Mouse (Mus musculus): ENCODE measurements around the gene Tm9sf2. TPM values are rescaled to one million over a fixed set of nuclear protein-coding genes. Genes with fewer than 3 reads are reported as not detected.

The Tm9sf2 gene
- 157 and 174 TPM in 2 replicates for total RNA-seq (2014; rRNA removed)
- polyA plus RNA-seq (2012; rRNA removed) = 132 and 152 TPM in 2 replicates

GRCm38 (mm10) chr14:122106822-122107468 lies at the start of gene Tm9sf2:
Gene Tm9sf2, plus strand, starts transcription at chr14:122107038.
- peak; percentile 80 for DNase-seq (ENCODE audit: extremely low read depth, low read depth, low spot score)
- H3K4me3 ChIP-seq (ENCODE audit: insufficient read depth, low read depth, low read length) = peak within 1 kb of the TSS; percentile 100
- peak within 1 kb of the TSS; percentile 99 for H3K27ac ChIP-seq (replicated peaks; ENCODE audit: insufficient read depth, low read depth, low read length)
- H3K4me1 ChIP-seq (ENCODE audit: control insufficient read depth, insufficient read depth, low read length) = peaks cover 16% of the 10 kb centered on the region
- no peaks in the 10 kb centered on the region for H3K27me3 ChIP-seq (ENCODE audit: control insufficient read depth, insufficient read depth, low read length)
- H3K79me2 ChIP-seq (ENCODE audit: control insufficient read depth, insufficient read depth, low read length) = peaks cover 25% of the 10 kb centered on the region
- TF ChIP-seq POLR2A (IDR thresholded peaks at IDR 0.05; ENCODE audit: extremely low read depth, insufficient read depth, low read length) (peak; percentile 91), CTCF (IDR thresholded peaks at IDR 0.05; ENCODE audit: low read depth, low read length) (no peak)
- no peaks in the 10 kb centered on the region; the same call in 1 of the 2 replicates for H3K36me3 ChIP-seq (ENCODE audit: control insufficient read depth, insufficient read depth, low read length)
- H3K9ac ChIP-seq (ENCODE audit: low read depth, low read length) = peak within 1 kb of the TSS; percentile 100
- WGBS = under 1% methylated on average over 76 of the region's 76 CpGs

DNA sequence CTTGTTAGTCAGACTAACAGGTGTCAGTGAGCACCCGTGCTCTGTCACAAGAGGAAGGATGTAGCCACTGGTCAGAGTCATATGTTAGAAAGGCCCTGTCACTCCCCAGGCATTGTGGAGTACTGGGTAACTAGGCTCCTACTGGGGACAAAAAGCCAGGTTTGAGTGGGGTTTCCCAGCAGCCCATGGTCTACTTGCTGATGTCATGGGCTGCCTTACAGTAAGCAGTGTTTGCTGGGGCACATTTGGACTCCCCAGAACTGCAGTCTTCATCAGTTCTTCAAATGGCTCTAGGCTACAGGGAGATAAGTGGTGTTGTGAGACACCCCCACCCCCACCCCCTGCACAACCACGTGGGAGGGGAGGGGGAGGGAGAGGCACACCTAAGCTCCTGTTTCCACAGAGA lies 48.9 kb upstream of the Tm9sf2 start:
- TF ChIP-seq CTCF (IDR thresholded peaks at IDR 0.05; ENCODE audit: low read depth, low read length) = no peak
- no peak for TF ChIP-seq POLR2A (IDR thresholded peaks at IDR 0.05; ENCODE audit: extremely low read depth, insufficient read depth, low read length)
- H3K27ac ChIP-seq (replicated peaks; ENCODE audit: insufficient read depth, low read depth, low read length) = no peak overlapping the region
- DNase-seq (ENCODE audit: extremely low read depth, low read depth, low spot score) = no peak

DNA sequence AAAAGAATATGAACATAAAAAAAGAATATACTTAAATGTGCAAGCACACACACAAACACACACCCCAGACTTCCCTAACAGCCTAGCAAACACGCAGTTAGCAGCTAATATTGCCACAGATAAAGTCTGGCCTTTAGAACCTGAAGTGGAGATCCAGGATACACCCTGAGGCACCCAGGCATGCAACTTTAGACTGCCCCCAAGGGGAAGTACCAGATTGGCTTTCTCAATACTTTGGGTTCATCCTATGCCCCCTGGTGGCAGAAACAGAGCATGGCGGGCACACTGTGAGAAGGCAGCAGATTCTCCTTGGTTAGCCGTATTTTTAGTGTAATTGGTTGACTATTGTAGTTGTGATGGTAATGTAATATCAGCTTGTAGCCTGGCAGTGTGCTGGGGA lies 46.2 kb upstream of the Tm9sf2 start:
- H3K4me1 ChIP-seq (ENCODE audit: control insufficient read depth, insufficient read depth, low read length) = no peaks in the 10 kb centered on the region

More for the DNA sequence above, 48.9 kb upstream of the Tm9sf2 start:
- WGBS = 32% methylated on average over 2 of the region's 2 CpGs
- H3K4me1 ChIP-seq (ENCODE audit: control insufficient read depth, insufficient read depth, low read length) = no peaks in the 10 kb centered on the region
- H3K36me3 ChIP-seq (ENCODE audit: control insufficient read depth, insufficient read depth, low read length) = no peaks in the 10 kb centered on the region
- H3K4me3 ChIP-seq (ENCODE audit: insufficient read depth, low read depth, low read length) = no peak overlapping the region
- no peaks in the 10 kb centered on the region for H3K27me3 ChIP-seq (ENCODE audit: control insufficient read depth, insufficient read depth, low read length)
- no peak overlapping the region for H3K9ac ChIP-seq (ENCODE audit: low read depth, low read length)
- no peaks in the 10 kb centered on the region for H3K79me2 ChIP-seq (ENCODE audit: control insufficient read depth, insufficient read depth, low read length)

DNA sequence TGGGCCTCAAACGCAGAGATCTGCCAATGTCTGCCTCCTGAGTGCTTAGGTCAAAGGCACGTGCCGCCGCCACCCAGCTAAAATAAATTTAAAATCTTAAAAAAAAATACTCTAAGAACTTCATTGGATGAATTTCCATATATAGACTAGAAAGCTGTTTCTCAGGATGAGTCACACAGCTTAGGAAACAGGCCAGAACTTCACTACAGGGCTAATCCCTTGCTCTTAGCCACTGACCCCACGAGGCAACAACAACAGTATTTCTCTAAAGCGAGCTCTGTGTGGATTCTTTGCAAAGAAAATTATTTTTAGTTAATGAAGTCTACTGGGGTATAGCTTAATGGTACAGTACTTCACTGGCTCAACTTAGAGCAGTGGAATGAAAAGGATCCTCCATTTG lies 45.5 kb upstream of the Tm9sf2 start:
- no peak overlapping the region for H3K27ac ChIP-seq (replicated peaks; ENCODE audit: insufficient read depth, low read depth, low read length)
- H3K27me3 ChIP-seq (ENCODE audit: control insufficient read depth, insufficient read depth, low read length) = no peaks in the 10 kb centered on the region
- WGBS = 93% methylated on average over 6 of the region's 6 CpGs
- no peaks in the 10 kb centered on the region for H3K4me1 ChIP-seq (ENCODE audit: control insufficient read depth, insufficient read depth, low read length)
- no peaks in the 10 kb centered on the region for H3K79me2 ChIP-seq (ENCODE audit: control insufficient read depth, insufficient read depth, low read length)
- H3K9ac ChIP-seq (ENCODE audit: low read depth, low read length) = no peak overlapping the region
- H3K36me3 ChIP-seq (ENCODE audit: control insufficient read depth, insufficient read depth, low read length) = no peaks in the 10 kb centered on the region
- H3K4me3 ChIP-seq (ENCODE audit: insufficient read depth, low read depth, low read length) = no peak overlapping the region
- no peak for TF ChIP-seq CTCF (IDR thresholded peaks at IDR 0.05; ENCODE audit: low read depth, low read length)
- no peak for TF ChIP-seq POLR2A (IDR thresholded peaks at IDR 0.05; ENCODE audit: extremely low read depth, insufficient read depth, low read length)
- DNase-seq (ENCODE audit: extremely low read depth, low read depth, low spot score) = no peak

More for the DNA sequence above, 46.2 kb upstream of the Tm9sf2 start:
- peak; percentile 50 for DNase-seq (ENCODE audit: extremely low read depth, low read depth, low spot score)
- H3K27me3 ChIP-seq (ENCODE audit: control insufficient read depth, insufficient read depth, low read length) = no peaks in the 10 kb centered on the region
- no peak overlapping the region for H3K9ac ChIP-seq (ENCODE audit: low read depth, low read length)
- no peak overlapping the region for H3K4me3 ChIP-seq (ENCODE audit: insufficient read depth, low read depth, low read length)
- H3K79me2 ChIP-seq (ENCODE audit: control insufficient read depth, insufficient read depth, low read length) = no peaks in the 10 kb centered on the region
- peak; percentile 87 for TF ChIP-seq CTCF (IDR thresholded peaks at IDR 0.05; ENCODE audit: low read depth, low read length)
- no peak for TF ChIP-seq POLR2A (IDR thresholded peaks at IDR 0.05; ENCODE audit: extremely low read depth, insufficient read depth, low read length)
- WGBS = 2% methylated on average over 3 of the region's 3 CpGs
- H3K36me3 ChIP-seq (ENCODE audit: control insufficient read depth, insufficient read depth, low read length) = no peaks in the 10 kb centered on the region
- H3K27ac ChIP-seq (replicated peaks; ENCODE audit: insufficient read depth, low read depth, low read length) = no peak overlapping the region

DNA sequence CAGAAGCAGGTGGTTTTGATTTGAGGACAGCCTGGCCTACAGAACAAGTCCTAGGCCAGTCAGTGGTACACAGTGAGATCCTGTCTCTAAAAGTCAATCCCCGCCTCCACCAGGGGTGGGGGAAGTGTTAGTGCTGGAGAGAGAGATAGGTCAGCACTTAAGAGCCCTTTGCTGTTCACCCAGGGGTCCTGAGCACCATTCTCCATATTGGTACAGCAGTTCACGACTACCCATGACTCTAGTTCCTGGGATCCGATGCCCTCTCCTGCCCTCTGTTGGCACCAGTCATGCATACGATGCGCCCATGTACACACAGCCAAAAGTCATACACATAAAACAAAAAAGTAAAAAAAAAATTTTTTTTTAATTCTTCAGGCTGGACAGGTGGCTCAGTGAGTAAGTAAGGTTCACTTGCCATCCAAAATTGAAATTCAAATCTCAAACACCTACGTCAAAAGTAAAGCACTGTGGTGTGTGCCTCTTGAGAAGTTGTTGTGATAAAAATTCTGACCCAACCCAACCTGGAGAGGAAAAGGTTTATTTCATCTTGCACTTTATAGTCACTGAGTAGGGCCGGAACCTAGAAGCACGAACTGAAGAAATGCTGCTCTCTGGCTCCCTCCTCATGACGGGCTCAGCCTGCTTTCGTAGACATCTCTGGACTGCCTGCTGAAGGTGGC lies 44.3 kb upstream of the Tm9sf2 start:
- no peaks in the 10 kb centered on the region for H3K4me1 ChIP-seq (ENCODE audit: control insufficient read depth, insufficient read depth, low read length)
- no peaks in the 10 kb centered on the region for H3K79me2 ChIP-seq (ENCODE audit: control insufficient read depth, insufficient read depth, low read length)

DNA sequence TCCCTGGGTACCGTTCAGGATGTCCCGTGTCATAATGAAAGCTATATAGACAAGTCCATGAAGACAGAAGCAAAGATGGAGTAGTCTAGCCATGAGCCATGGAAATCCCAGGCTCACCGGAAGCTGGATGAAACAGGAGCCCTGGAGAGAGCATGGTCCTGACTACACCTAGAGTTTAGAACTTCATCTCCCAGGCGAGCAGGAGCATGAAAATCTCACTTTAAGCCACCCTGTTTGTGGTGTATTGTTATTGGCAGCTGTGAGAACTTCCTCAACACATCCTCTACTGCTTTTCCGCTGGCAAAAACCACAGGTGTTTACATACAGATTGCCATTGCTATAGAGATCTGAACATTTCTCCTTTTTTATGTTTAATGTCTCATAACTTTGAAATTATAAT lies 43.2 kb upstream of the Tm9sf2 start:
- Histone ChIP-seq H3K9ac (ENCODE audit: low read depth, low read length) (no peak overlapping the region), H3K79me2 (ENCODE audit: control insufficient read depth, insufficient read depth, low read length) (no peaks in the 10 kb centered on the region), H3K27ac (replicated peaks; ENCODE audit: insufficient read depth, low read depth, low read length) (no peak overlapping the region), H3K4me3 (ENCODE audit: insufficient read depth, low read depth, low read length) (no peak overlapping the region), H3K36me3 (ENCODE audit: control insufficient read depth, insufficient read depth, low read length) (no peaks in the 10 kb centered on the region), H3K27me3 (ENCODE audit: control insufficient read depth, insufficient read depth, low read length) (no peaks in the 10 kb centered on the region), H3K4me1 (ENCODE audit: control insufficient read depth, insufficient read depth, low read length) (peaks cover 5% of the 10 kb centered on the region)
- 84% methylated on average over 5 of the region's 5 CpGs for whole genome bisulfite sequencing
- no peak for TF ChIP-seq POLR2A (IDR thresholded peaks at IDR 0.05; ENCODE audit: extremely low read depth, insufficient read depth, low read length)
- no peak for TF ChIP-seq CTCF (IDR thresholded peaks at IDR 0.05; ENCODE audit: low read depth, low read length)
- no peak for DNase-seq (ENCODE audit: extremely low read depth, low read depth, low spot score)

More for the DNA sequence above, 44.3 kb upstream of the Tm9sf2 start:
- no peak overlapping the region for H3K27ac ChIP-seq (replicated peaks; ENCODE audit: insufficient read depth, low read depth, low read length)
- TF ChIP-seq CTCF (IDR thresholded peaks at IDR 0.05; ENCODE audit: low read depth, low read length) (no peak), POLR2A (IDR thresholded peaks at IDR 0.05; ENCODE audit: extremely low read depth, insufficient read depth, low read length) (no peak)
- no peak overlapping the region for H3K4me3 ChIP-seq (ENCODE audit: insufficient read depth, low read depth, low read length)
- 84% methylated on average over 10 of the region's 10 CpGs for WGBS
- H3K9ac ChIP-seq (ENCODE audit: low read depth, low read length) = no peak overlapping the region
- H3K27me3 ChIP-seq (ENCODE audit: control insufficient read depth, insufficient read depth, low read length) = no peaks in the 10 kb centered on the region
- H3K36me3 ChIP-seq (ENCODE audit: control insufficient read depth, insufficient read depth, low read length) = no peaks in the 10 kb centered on the region
- DNase-seq (ENCODE audit: extremely low read depth, low read depth, low spot score) = no peak
